12 mouse cellular contexts compared by ENCODE assay signal in genomic region chr11:88996427-88996826, GRCm38 (mm10). TPM values are rescaled to one million over a fixed set of nuclear protein-coding genes. Genes with fewer than 3 reads are reported as not detected.
A peak's percentile ranks its signal among the peaks of the same experiment; 100 is the strongest.
DNase-seq lines count a peak whose midpoint lies in the region; ATAC-seq and TF ChIP-seq lines count a peak whose summit lies in the region.
"Had no signal": no experiment of that assay in that cellular context is flagged by ENCODE, and none has a peak within 500 bp of the region (broad histone marks: within the 10 kb centered on the region; RNA-seq: fewer than 3 reads in every experiment).

No protein-coding gene starts in this region.

- H3K4me3 ChIP-seq in forebrain, postnatal 0 days (ENCODE audit: low read depth, low read length), result no peak overlapping the region
- no peak overlapping the region for H3K4me3 ChIP-seq in forebrain, embryonic 12.5 days (replicated peaks)
- no peak overlapping the region for H3K4me3 ChIP-seq in heart, embryonic 14.5 days (ENCODE audit: control insufficient read depth in 1 of 2, insufficient read depth in 1 of 2, low read depth in 1 of 2, low read length in 2 of 2)
- no peak overlapping the region for H3K4me3 ChIP-seq in lung, embryonic 16.5 days (ENCODE audit: low read length)
- no peak overlapping the region for H3K4me3 ChIP-seq in midbrain, embryonic 16.5 days (ENCODE audit: low read depth, low read length)

- H3K4me2 ChIP-seq in forebrain, postnatal 0 days (ENCODE audit: low read depth), result no peak overlapping the region
- H3K4me2 ChIP-seq in forebrain, embryonic 12.5 days, result no peak overlapping the region
- H3K4me2 ChIP-seq in heart, embryonic 14.5 days (ENCODE audit: low read length), result 0 out of 2 replicates have a peak overlapping the region, but pooled peaks have one; percentile 21
- no peak overlapping the region for H3K4me2 ChIP-seq in lung, embryonic 16.5 days (ENCODE audit: low read depth, low read length)
- H3K4me2 ChIP-seq in midbrain, embryonic 16.5 days (ENCODE audit: low read length), result no peak overlapping the region

- TF ChIP-seq CTCF in forebrain, postnatal 0 days (IDR thresholded peaks at IDR 0.05; ENCODE audit: low read depth), result no peak

- H3K9me3 ChIP-seq in forebrain, postnatal 0 days (ENCODE audit: low read length), result no peaks in the 10 kb centered on the region
- no peaks in the 10 kb centered on the region for H3K9me3 ChIP-seq in forebrain, embryonic 12.5 days
- H3K9me3 ChIP-seq in heart, embryonic 14.5 days (ENCODE audit: control insufficient read depth, low read length), result no peaks in the 10 kb centered on the region
- no peaks in the 10 kb centered on the region for H3K9me3 ChIP-seq in lung, embryonic 16.5 days (ENCODE audit: control insufficient read depth, low read length)
- H3K9me3 ChIP-seq in midbrain, embryonic 16.5 days (replicated peaks; ENCODE audit: control insufficient read depth, low read length, poor library complexity, severe bottlenecking), result no peaks in the 10 kb centered on the region

- H3K9ac ChIP-seq in forebrain, postnatal 0 days, result no peak overlapping the region
- H3K9ac ChIP-seq in forebrain, embryonic 12.5 days, result no peak overlapping the region
- no peak overlapping the region for H3K9ac ChIP-seq in heart, embryonic 14.5 days (ENCODE audit: low read length)
- H3K9ac ChIP-seq in lung, embryonic 16.5 days (ENCODE audit: low read length), result no peak overlapping the region
- no peak overlapping the region for H3K9ac ChIP-seq in midbrain, embryonic 16.5 days (ENCODE audit: low read depth, low read length)

- peaks cover 14% of the 10 kb centered on the region for H3K27me3 ChIP-seq in forebrain, postnatal 0 days (ENCODE audit: insufficient read depth, low read length)
- H3K27me3 ChIP-seq in forebrain, embryonic 12.5 days, result peaks cover 33% of the 10 kb centered on the region
- H3K27me3 ChIP-seq in heart, embryonic 14.5 days (ENCODE audit: control insufficient read depth, insufficient read depth, low read length), result no peaks in the 10 kb centered on the region
- H3K27me3 ChIP-seq in lung, embryonic 16.5 days (ENCODE audit: control insufficient read depth, insufficient read depth, low read depth, low read length), result no peaks in the 10 kb centered on the region
- H3K27me3 ChIP-seq in midbrain, embryonic 16.5 days (ENCODE audit: control insufficient read depth, insufficient read depth, low read depth, low read length), result peaks cover 25% of the 10 kb centered on the region

- no peaks in the 10 kb centered on the region for H3K4me1 ChIP-seq in forebrain, postnatal 0 days (ENCODE audit: insufficient read depth)
- H3K4me1 ChIP-seq in forebrain, embryonic 12.5 days, result 0 out of 2 replicates have a peak, but pooled peaks cover 4% of the 10 kb centered on the region
- peaks cover 7 to 11% of the 10 kb centered on the region in 2 experiments for H3K4me1 ChIP-seq in heart, embryonic 14.5 days (ENCODE audit: control insufficient read depth in 2 of 2, insufficient read depth in 2 of 2, low read length in 2 of 2)
- H3K4me1 ChIP-seq in lung, embryonic 16.5 days (replicated peaks; ENCODE audit: control insufficient read depth, insufficient read depth, low read length), result peaks cover 11% of the 10 kb centered on the region
- no peaks in the 10 kb centered on the region for H3K4me1 ChIP-seq in midbrain, embryonic 16.5 days (ENCODE audit: control insufficient read depth, insufficient read depth, low read length)

- peaks cover 1% of the 10 kb centered on the region; the same call in 1 of the 2 replicates for H3K36me3 ChIP-seq in forebrain, postnatal 0 days (ENCODE audit: insufficient read depth)
- H3K36me3 ChIP-seq in forebrain, embryonic 12.5 days (replicated peaks), result no peaks in the 10 kb centered on the region
- H3K36me3 ChIP-seq in heart, embryonic 14.5 days (ENCODE audit: control insufficient read depth, insufficient read depth, low read length), result peaks cover 1% of the 10 kb centered on the region
- no peaks in the 10 kb centered on the region for H3K36me3 ChIP-seq in lung, embryonic 16.5 days (ENCODE audit: control insufficient read depth, insufficient read depth, low read length)
- no peaks in the 10 kb centered on the region for H3K36me3 ChIP-seq in midbrain, embryonic 16.5 days (ENCODE audit: control insufficient read depth, insufficient read depth, low read length)

- no peak overlapping the region for H3K27ac ChIP-seq in forebrain, postnatal 0 days (ENCODE audit: low read depth, low read length)
- H3K27ac ChIP-seq in forebrain, embryonic 12.5 days, result no peak overlapping the region
- peak overlapping the region; percentile 60 to 69 for H3K27ac ChIP-seq in heart, embryonic 14.5 days (replicated peaks in 1 of 2; ENCODE audit: control insufficient read depth in 1 of 2, insufficient read depth in 1 of 2, low read depth in 2 of 2, low read length in 2 of 2)
- peak overlapping the region; percentile 45; the same call in 1 of the 2 replicates for H3K27ac ChIP-seq in lung, embryonic 16.5 days (ENCODE audit: low read length)
- H3K27ac ChIP-seq in midbrain, embryonic 16.5 days (ENCODE audit: low read length), result no peak overlapping the region

- WGBS in forebrain, postnatal 0 days, result 69% methylated on average over 7 of the region's 7 CpGs
- WGBS in forebrain, embryonic 12.5 days, result 75% methylated on average over 7 of the region's 7 CpGs
- WGBS in heart, embryonic 14.5 days, result 51% methylated on average over 7 of the region's 7 CpGs
- 42% methylated on average over 7 of the region's 7 CpGs for WGBS in lung, embryonic 16.5 days
- 73% methylated on average over 7 of the region's 7 CpGs for WGBS in midbrain, embryonic 16.5 days

- ATAC-seq in forebrain, postnatal 0 days, result no peak
- no peak for ATAC-seq in forebrain, embryonic 12.5 days (ENCODE audit: low FRiP score)
- ATAC-seq in heart, embryonic 14.5 days (ENCODE audit: insufficient number of reproducible peaks, insufficient read depth, low FRiP score, low read depth), result 0 out of 2 replicates have a peak, but pooled peaks have one; percentile 49
- ATAC-seq in lung, embryonic 16.5 days (ENCODE audit: low read depth), result no peak
- ATAC-seq in midbrain, embryonic 16.5 days, result no peak

- peak; percentile 9 for DNase-seq in forebrain, postnatal 0 days
- peak; percentile 84 for DNase-seq in NIH3T3 (ENCODE audit: low read depth)
- no peak for DNase-seq in cerebellum, adult 11-12 months
- DNase-seq in adrenal gland, postnatal 14 days, result no peak
- DNase-seq: adrenal gland, postnatal 36 days; gastrocnemius, postnatal 25 days had no signal

RNA-seq across cellular contexts. Expression of gene Trim25, which starts 2.7 kb away (rescaled TPM):
- 2.4 and 4.6 TPM in 2 replicates for total RNA-seq in forebrain, postnatal 0 days (2014; rRNA removed)
- polyA plus RNA-seq in forebrain, postnatal 0 days (2015; fragmentation: Nextera tagmentation; extraction: Ambion mirVana), result 2.7 and 4.9 TPM in 2 replicates
- 2.3 and 3.7 TPM in 2 replicates for polyA plus RNA-seq in forebrain, embryonic 12.5 days (2016; fragmentation: Nextera tagmentation; extraction: Ambion mirVana)
- 15.9 and 16.7 TPM in 2 replicates for polyA plus RNA-seq in heart, embryonic 14.5 days (2014; fragmentation: Nextera tagmentation; extraction: Ambion mirVana)
- 24.2 and 27.3 TPM in 2 replicates for polyA plus RNA-seq in lung, embryonic 16.5 days (2015; fragmentation: Nextera tagmentation; extraction: Ambion mirVana)
- 3.5 and 3.8 TPM in 2 replicates for polyA plus RNA-seq in midbrain, embryonic 16.5 days (2015; fragmentation: Nextera tagmentation; extraction: Ambion mirVana)
- total RNA-seq in adrenal gland, postnatal 14 days (2021), result 102 and 115 TPM in 2 replicates

RNA-seq across cellular contexts. Expression of gene Coil, which starts 26.4 kb away (rescaled TPM):
- total RNA-seq in forebrain, postnatal 0 days (2014; rRNA removed), result 40.1 and 44.9 TPM in 2 replicates
- 23.7 and 25.5 TPM in 2 replicates for polyA plus RNA-seq in forebrain, postnatal 0 days (2015; fragmentation: Nextera tagmentation; extraction: Ambion mirVana)
- polyA plus RNA-seq in forebrain, embryonic 12.5 days (2016; fragmentation: Nextera tagmentation; extraction: Ambion mirVana), result 30.3 and 31.5 TPM in 2 replicates
- 6.5 and 6.6 TPM in 2 replicates for polyA plus RNA-seq in heart, embryonic 14.5 days (2014; fragmentation: Nextera tagmentation; extraction: Ambion mirVana)
- polyA plus RNA-seq in lung, embryonic 16.5 days (2015; fragmentation: Nextera tagmentation; extraction: Ambion mirVana), result 11.9 and 13.7 TPM in 2 replicates
- polyA plus RNA-seq in midbrain, embryonic 16.5 days (2015; fragmentation: Nextera tagmentation; extraction: Ambion mirVana), result 30.4 and 31.0 TPM in 2 replicates
- 8.6 and 11.2 TPM in 2 replicates for total RNA-seq in adrenal gland, postnatal 14 days (2021)

RNA-seq across cellular contexts. Expression of gene Elobl, which starts 29.7 kb away (rescaled TPM):
- total RNA-seq in forebrain, postnatal 0 days (2014; rRNA removed), result not detected in 2 replicates
- polyA plus RNA-seq in forebrain, postnatal 0 days (2015; fragmentation: Nextera tagmentation; extraction: Ambion mirVana), result not detected in 2 replicates
- polyA plus RNA-seq in forebrain, embryonic 12.5 days (2016; fragmentation: Nextera tagmentation; extraction: Ambion mirVana), result not detected in 2 replicates
- polyA plus RNA-seq in heart, embryonic 14.5 days (2014; fragmentation: Nextera tagmentation; extraction: Ambion mirVana), result not detected in 2 replicates
- not detected in 2 replicates for polyA plus RNA-seq in lung, embryonic 16.5 days (2015; fragmentation: Nextera tagmentation; extraction: Ambion mirVana)
- polyA plus RNA-seq in midbrain, embryonic 16.5 days (2015; fragmentation: Nextera tagmentation; extraction: Ambion mirVana), result not detected in 2 replicates
- not detected in 2 replicates for total RNA-seq in adrenal gland, postnatal 14 days (2021)
- total RNA-seq: adrenal gland, postnatal 36 days; gastrocnemius, postnatal 25 days; layer of hippocampus, postnatal 25 days had no signal
- polyA plus RNA-seq: liver, embryonic 16.5 days had no signal

RNA-seq across cellular contexts. Expression of gene Scpep1, which starts 41.2 kb away (rescaled TPM):
- total RNA-seq in forebrain, postnatal 0 days (2014; rRNA removed), result 27.5 and 28.9 TPM in 2 replicates
- polyA plus RNA-seq in forebrain, postnatal 0 days (2015; fragmentation: Nextera tagmentation; extraction: Ambion mirVana), result 19.5 and 27.4 TPM in 2 replicates
- polyA plus RNA-seq in forebrain, embryonic 12.5 days (2016; fragmentation: Nextera tagmentation; extraction: Ambion mirVana), result 47.3 and 49.7 TPM in 2 replicates
- 48.0 and 49.9 TPM in 2 replicates for polyA plus RNA-seq in heart, embryonic 14.5 days (2014; fragmentation: Nextera tagmentation; extraction: Ambion mirVana)
- 89.8 and 90.8 TPM in 2 replicates for polyA plus RNA-seq in lung, embryonic 16.5 days (2015; fragmentation: Nextera tagmentation; extraction: Ambion mirVana)
- 31.9 and 37.9 TPM in 2 replicates for polyA plus RNA-seq in midbrain, embryonic 16.5 days (2015; fragmentation: Nextera tagmentation; extraction: Ambion mirVana)
- 129 and 141 TPM in 2 replicates for total RNA-seq in adrenal gland, postnatal 14 days (2021)

Comparison
In these comparisons a context has a peak if more than half of its experiments do, and no peak if none do; other contexts are left out.
1. DNase-seq: peak in forebrain, postnatal 0 days (single experiment) and NIH3T3 (single experiment); none in cerebellum, adult 11-12 months (single experiment) and adrenal gland, postnatal 14 days (single experiment).
2. H3K27ac ChIP-seq: peak in heart, embryonic 14.5 days (2 of 2) and lung, embryonic 16.5 days (single experiment); none in forebrain, postnatal 0 days (single experiment), forebrain, embryonic 12.5 days (single experiment) and midbrain, embryonic 16.5 days (single experiment).